ENCODE assay signal across 26 mouse cellular contexts in the genomic region with DNA sequence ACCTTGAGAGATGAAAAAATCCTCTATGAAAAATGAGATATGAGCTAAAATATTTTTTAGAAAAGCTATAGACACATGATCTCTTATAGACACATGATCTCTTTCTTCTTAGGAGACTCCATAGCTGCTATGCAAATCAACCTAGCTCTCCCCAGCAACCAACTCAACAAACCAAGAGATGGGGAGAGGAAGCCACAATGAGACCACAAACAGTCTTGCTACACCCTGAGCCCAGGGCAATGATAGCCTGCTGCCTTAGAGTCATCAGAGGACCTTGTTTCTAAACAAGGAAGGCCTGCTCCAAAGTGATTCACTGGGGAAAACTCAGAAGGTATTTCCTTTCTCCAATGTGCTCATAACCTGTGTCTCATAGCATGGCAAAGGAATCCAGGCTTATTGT. TPM values are rescaled to one million over a fixed set of nuclear protein-coding genes. Genes with fewer than 3 reads are reported as not detected.
A peak's percentile ranks its signal among the peaks of the same experiment; 100 is the strongest.
DNase-seq lines count a peak whose midpoint lies in the region; TF ChIP-seq lines count a peak whose summit lies in the region.
"Had no signal": no experiment of that assay in that cellular context is flagged by ENCODE, and none has a peak within 500 bp of the region (broad histone marks: within the 10 kb centered on the region; RNA-seq: fewer than 3 reads in every experiment).

No protein-coding gene starts in this region.

- TF ChIP-seq EP300 in CH12.LX (IDR thresholded peaks at IDR 0.05; ENCODE audit: low read length) = no peak

- H3K27me3 ChIP-seq in spleen, adult 2 months (ENCODE audit: control insufficient read depth, insufficient read depth, low read length) = no peaks in the 10 kb centered on the region
- H3K27me3 ChIP-seq in CH12.LX (replicated peaks) = no peaks in the 10 kb centered on the region
- H3K27me3 ChIP-seq in embryonic facial prominence, embryonic 10.5 days (replicated peaks; ENCODE audit: low read depth, poor library complexity, severe bottlenecking) = no peaks in the 10 kb centered on the region
- H3K27me3 ChIP-seq: embryonic facial prominence, embryonic 13.5 days; hindbrain, embryonic 13.5 days; intestine, embryonic 15.5 days; limb, embryonic 13.5 days; liver, embryonic 13.5 days; lung, embryonic 15.5 days; stomach, embryonic 15.5 days had no signal

- H3K4me3 ChIP-seq in spleen, adult 2 months (ENCODE audit: extremely low read depth, insufficient read depth, insufficient read length) = no peak overlapping the region
- no peak overlapping the region for H3K4me3 ChIP-seq in CH12.LX (replicated peaks in 1 of 3; ENCODE audit: low read depth in 2 of 3, low read length in 2 of 3, poor library complexity in 1 of 3)
- no peak overlapping the region for H3K4me3 ChIP-seq in embryonic facial prominence, embryonic 10.5 days
- H3K4me3 ChIP-seq: embryonic facial prominence, embryonic 13.5 days; hindbrain, embryonic 13.5 days; intestine, embryonic 15.5 days; limb, embryonic 13.5 days; liver, embryonic 13.5 days; lung, embryonic 15.5 days; midbrain, embryonic 10.5 days; stomach, embryonic 15.5 days had no signal

- no peaks in the 10 kb centered on the region for H3K79me2 ChIP-seq in CH12.LX (replicated peaks; ENCODE audit: control insufficient read depth, extremely low read depth, insufficient read depth, poor library complexity, severe bottlenecking)

- H3K4me2 ChIP-seq in CH12.LX (ENCODE audit: insufficient read depth, low read depth, poor library complexity, severe bottlenecking) = no peak overlapping the region
- H3K4me2 ChIP-seq: embryonic facial prominence, embryonic 13.5 days; heart, embryonic 11.5 days; hindbrain, embryonic 13.5 days; intestine, embryonic 15.5 days; limb, embryonic 13.5 days; liver, embryonic 13.5 days; lung, embryonic 15.5 days; stomach, embryonic 15.5 days had no signal

- peaks cover 3% of the 10 kb centered on the region for H3K4me1 ChIP-seq in spleen, adult 2 months (ENCODE audit: control insufficient read depth, insufficient read depth, insufficient read length)
- H3K4me1 ChIP-seq in CH12.LX (ENCODE audit: control insufficient read depth in 1 of 2, insufficient read depth in 2 of 2) = peaks cover 8 to 31% of the 10 kb centered on the region in 2 experiments; a peak in 3 of 4 replicates
- H3K4me1 ChIP-seq in embryonic facial prominence, embryonic 10.5 days = no peaks in the 10 kb centered on the region
- H3K4me1 ChIP-seq: embryonic facial prominence, embryonic 13.5 days; hindbrain, embryonic 13.5 days; intestine, embryonic 15.5 days; limb, embryonic 13.5 days; liver, embryonic 13.5 days; lung, embryonic 15.5 days; midbrain, embryonic 10.5 days; stomach, embryonic 15.5 days had no signal

- no peak overlapping the region for H3K27ac ChIP-seq in spleen, adult 2 months (ENCODE audit: insufficient read depth, low read length)
- H3K27ac ChIP-seq in CH12.LX (ENCODE audit: insufficient read depth, low read depth) = no peak overlapping the region
- no peak overlapping the region for H3K27ac ChIP-seq in embryonic facial prominence, embryonic 10.5 days (replicated peaks)
- H3K27ac ChIP-seq: embryonic facial prominence, embryonic 13.5 days; hindbrain, embryonic 13.5 days; intestine, embryonic 15.5 days; limb, embryonic 13.5 days; liver, embryonic 13.5 days; lung, embryonic 15.5 days; midbrain, embryonic 10.5 days; stomach, embryonic 15.5 days had no signal

- H3K36me3 ChIP-seq in spleen, adult 2 months (ENCODE audit: control insufficient read depth, insufficient read depth, low read length) = no peaks in the 10 kb centered on the region
- no peaks in the 10 kb centered on the region for H3K36me3 ChIP-seq in CH12.LX (replicated peaks in 1 of 2; ENCODE audit: control insufficient read depth in 1 of 2, insufficient read depth in 1 of 2, low read length in 1 of 2)
- no peaks in the 10 kb centered on the region for H3K36me3 ChIP-seq in embryonic facial prominence, embryonic 10.5 days (replicated peaks)
- H3K36me3 ChIP-seq: embryonic facial prominence, embryonic 13.5 days; hindbrain, embryonic 13.5 days; intestine, embryonic 15.5 days; limb, embryonic 13.5 days; liver, embryonic 13.5 days; lung, embryonic 15.5 days; midbrain, embryonic 10.5 days; stomach, embryonic 15.5 days had no signal

- no peak for TF ChIP-seq POLR2A in spleen, adult 2 months (IDR thresholded peaks at IDR 0.05; ENCODE audit: low read depth, low read length)
- no peak for TF ChIP-seq POLR2A in CH12.LX (IDR thresholded peaks at IDR 0.05; ENCODE audit: low read depth, low read length)

- no peak overlapping the region for H3K9ac ChIP-seq in CH12.LX (ENCODE audit: insufficient read depth, low read depth)
- H3K9ac ChIP-seq: embryonic facial prominence, embryonic 13.5 days; forebrain, postnatal 0 days; hindbrain, embryonic 13.5 days; intestine, embryonic 15.5 days; limb, embryonic 13.5 days; liver, embryonic 13.5 days; lung, embryonic 15.5 days; stomach, embryonic 15.5 days had no signal

- in situ Hi-C loops in CH12.LX (cut with MboI; ENCODE audit: low pct_ligation_motif_present, low pct_unique_long_range_greater_than_20kb, low sequenced_read_pairs) = no loop called here

- TF ChIP-seq RAD21 in CH12.LX (IDR thresholded peaks at IDR 0.05; ENCODE audit: low read depth, low read length) = no peak

- dilution Hi-C loops in CH12.LX (cut with MboI; ENCODE audit: extremely low pct_ligation_motif_present, extremely low pct_unique_long_range_greater_than_20kb, low sequenced_read_pairs) = no loop called here

- DNase-seq in spleen, adult 2 months (ENCODE audit: low read depth in 1 of 2, low spot score in 2 of 2) = peak; percentile 3 to 21
- DNase-seq in spleen, postnatal 10 days (ENCODE audit: low spot score in 2 of 2) = no peak
- peak; percentile 68 for DNase-seq in CH12.LX (ENCODE audit: extremely low read depth)
- peak; percentile 0 for DNase-seq in induced T-regulatory cell, adult 2 months (ENCODE audit: low read depth)
- peak; percentile 18 for DNase-seq in thymus, postnatal 25 days
- no peak for DNase-seq in cerebellum, postnatal 36 days
- no peak for DNase-seq in cerebellum, adult 18-20 months
- DNase-seq in embryonic facial prominence, embryonic 10.5 days (ENCODE audit: low spot score) = no peak
- DNase-seq: adrenal gland, adult 2 months; cerebellum, adult 8-10 months; forebrain, postnatal 0 days; gastrocnemius, postnatal 36 days; heart, postnatal 10 days; kidney, adult 9 months; kidney, postnatal 36 days; liver, embryonic 13.5 days; lung, postnatal 4 days; retina, postnatal 1 day had no signal

- no peak for TF ChIP-seq CTCF in spleen, adult 2 months (IDR thresholded peaks at IDR 0.05; ENCODE audit: extremely low read depth, insufficient read depth, insufficient read length, insufficient replicate concordance)
- TF ChIP-seq CTCF in CH12.LX (conservative IDR thresholded peaks at IDR 0.05 in 1 of 2, IDR thresholded peaks at IDR 0.05 in 1 of 2; ENCODE audit: low read depth in 2 of 2, low read length in 2 of 2) = no peak

- H3K9me3 ChIP-seq in CH12.LX (replicated peaks; ENCODE audit: low read length) = no peaks in the 10 kb centered on the region
- H3K9me3 ChIP-seq in embryonic facial prominence, embryonic 10.5 days = peaks cover 3% of the 10 kb centered on the region
- H3K9me3 ChIP-seq: embryonic facial prominence, embryonic 13.5 days; hindbrain, embryonic 13.5 days; intestine, embryonic 15.5 days; limb, embryonic 13.5 days; liver, embryonic 13.5 days; lung, embryonic 15.5 days; midbrain, embryonic 10.5 days; stomach, embryonic 15.5 days had no signal

TF ChIP-seq in CH12.LX, 34 proteins besides CTCF, POLR2A, EP300 and RAD21:
- TF ChIP-seq MAZ (IDR thresholded peaks at IDR 0.05; ENCODE audit: low read depth, low read length) (no peak), MAFK (IDR thresholded peaks at IDR 0.05; ENCODE audit: insufficient replicate concordance, low read length) (no peak), NRF1 (IDR thresholded peaks at IDR 0.05; ENCODE audit: low read depth, low read length) (no peak), TCF12 (IDR thresholded peaks at IDR 0.05; ENCODE audit: low read depth, low read length) (no peak), USF1 (IDR thresholded peaks at IDR 0.05; ENCODE audit: low read depth, low read length) (no peak), MYC (IDR thresholded peaks at IDR 0.05; ENCODE audit: low read depth, low read length) (no peak), MXI1 (IDR thresholded peaks at IDR 0.05; ENCODE audit: low read depth, low read length) (no peak), ZMIZ1 (IDR thresholded peaks at IDR 0.05; ENCODE audit: low read depth, low read length) (no peak), USF2 (conservative IDR thresholded peaks at IDR 0.05; ENCODE audit: low read depth, low read length) (no peak)

RNA-seq across cellular contexts. Expression of a gene that starts 44.5 kb away (rescaled TPM):
- 0.26 and 0.36 TPM in 2 replicates for polyA plus RNA-seq in spleen, adult 2 months (2012; rRNA removed)
- 1.7 TPM in 2 replicates for total RNA-seq in CH12.LX (2012; rRNA removed)
- 2.9 and 3.3 TPM in 2 replicates for total RNA-seq in CH12.LX (2014; rRNA removed)
- 3.4 and 4.3 TPM in 2 replicates for polyA plus RNA-seq in CH12.LX (2012; ENCODE audit: insufficient read length, low read depth)
- polyA plus RNA-seq in embryonic facial prominence, embryonic 10.5 days (2016; fragmentation: Nextera tagmentation; extraction: Ambion mirVana) = 2.7 and 2.9 TPM in 2 replicates

RNA-seq across cellular contexts. Expression of a gene that starts 53.8 kb away (rescaled TPM):
- 1.2 and 1.5 TPM in 2 replicates for polyA plus RNA-seq in spleen, adult 2 months (2012; rRNA removed)
- 1.2 and 1.7 TPM in 2 replicates for total RNA-seq in CH12.LX (2012; rRNA removed)
- 1.5 and 2.2 TPM in 2 replicates for total RNA-seq in CH12.LX (2014; rRNA removed)
- polyA plus RNA-seq in CH12.LX (2012; ENCODE audit: insufficient read length, low read depth) = 1.4 and 1.7 TPM in 2 replicates
- 1.1 and 2.0 TPM in 2 replicates for polyA plus RNA-seq in embryonic facial prominence, embryonic 10.5 days (2016; fragmentation: Nextera tagmentation; extraction: Ambion mirVana)

Comparison
In these comparisons a context has a peak if more than half of its experiments do, and no peak if none do; other contexts are left out.
1. DNase-seq: peak in spleen, adult 2 months (2 of 2), CH12.LX (single experiment), induced T-regulatory cell, adult 2 months (single experiment) and thymus, postnatal 25 days (single experiment); none in spleen, postnatal 10 days (0 of 2), cerebellum, postnatal 36 days (0 of 2), cerebellum, adult 18-20 months (0 of 2) and embryonic facial prominence, embryonic 10.5 days (single experiment).